Mouse (Mus musculus) adrenal gland, postnatal 14 days (tissue): ENCODE results near the gene Hhip. TPM values are rescaled to one million over a fixed set of nuclear protein-coding genes. Genes with fewer than 3 reads are reported as not detected.
"Not testable (repeated sequence)": the region's sequence is repeated elsewhere in the genome, so short reads cannot be mapped to it uniquely, and the experiment has no call there.

Experiments
- DNase-seq: peaks from one replicate; pipeline ENCODE4 v3.0.0; 2021; ENCODE audit warnings: mixed read lengths
- total RNA-seq: library from RNA; stranded (reverse); gene quantifications from 2 replicates; pipeline ENCODE4 v1.2.3, GENCODE M21; 2021

Gene Hhip
- total RNA-seq, 1 experiment from 2014 or later = 9.1 TPM

GRCm38 (mm10) chr8:79993507-79993906, 64.3 kb downstream of the Hhip start:
- DNase-seq = no peak

- no peak for DNase-seq
These were observed 65.5 kb downstream of the Hhip start for GRCm38 (mm10) chr8:79992121-79992848.

GRCm38 (mm10) chr8:79991420-79991819, 66.4 kb downstream of the Hhip start:
- DNase-seq = not testable (repeated sequence)

- no peak for DNase-seq
These were observed 72.9 kb downstream of the Hhip start for GRCm38 (mm10) chr8:79984946-79985345.

- no peak for DNase-seq
These were observed 75.7 kb downstream of the Hhip start for GRCm38 (mm10) chr8:79982144-79982543.

- no peak for DNase-seq
These were observed 91.6 kb downstream of the Hhip start for GRCm38 (mm10) chr8:79966159-79966558.

- peak; percentile 19 for DNase-seq
These were observed 104.9 kb downstream of the Hhip start for GRCm38 (mm10) chr8:79952857-79953256.

- DNase-seq = no peak
These were observed 107.4 kb downstream of the Hhip start for GRCm38 (mm10) chr8:79950376-79950775.

- no peak for DNase-seq
These were observed 112.2 kb downstream of the Hhip start for GRCm38 (mm10) chr8:79945501-79946076.

- no peak for DNase-seq
These were observed 116.7 kb downstream of the Hhip start for GRCm38 (mm10) chr8:79941070-79941469.

GRCm38 (mm10) chr8:79936856-79937445, 120.9 kb downstream of the Hhip start:
- DNase-seq = no peak

- DNase-seq = no peak
These were observed 122.0 kb downstream of the Hhip start for GRCm38 (mm10) chr8:79935793-79936192.

GRCm38 (mm10) chr8:79929202-79929601, 128.6 kb downstream of the Hhip start:
- no peak for DNase-seq

GRCm38 (mm10) chr8:79917211-79917610, 140.6 kb downstream of the Hhip start:
- no peak for DNase-seq
